Mouse (Mus musculus) heart, embryonic 12.5 days (tissue): ENCODE data around the gene Ucp3. TPM values are rescaled to one million over a fixed set of nuclear protein-coding genes. Genes with fewer than 3 reads are reported as not detected.
A peak's percentile ranks its signal among the peaks of the same experiment; 100 is the strongest.

Experiments used
- ATAC-seq: fragments of 200-750 bp; cut with Nextera tagmentation; 2 replicates; pipeline ENCODE4 v1.8.0; 2017; ENCODE audit warnings: moderate TSS enrichment, moderate library complexity; ENCODE audit not compliant: insufficient number of reproducible peaks, low FRiP score
- H3K27ac ChIP-seq: fragments of 300-500 bp; sonication (generic); 2 replicates; pipeline ENCODE4 v1.5.1; 2016; ENCODE audit warnings: mild to moderate bottlenecking, moderate library complexity; ENCODE audit not compliant: poor library complexity, severe bottlenecking
- H3K27me3 ChIP-seq: fragments of 300-500 bp; sonication (generic); replicated peaks from 2 replicates; pipeline ENCODE4 v1.6.1; 2016; ENCODE audit warnings: mild to moderate bottlenecking, moderate library complexity
- H3K36me3 ChIP-seq: fragments of 300-500 bp; sonication (generic); 2 replicates; pipeline ENCODE4 v1.6.1; 2016; ENCODE audit warnings: mild to moderate bottlenecking, moderate library complexity
- H3K4me1 ChIP-seq: fragments of 300-500 bp; sonication (generic); replicated peaks from 2 replicates; pipeline ENCODE4 v1.6.1; 2016; ENCODE audit warnings: mild to moderate bottlenecking
- H3K4me2 ChIP-seq: fragments of 300-500 bp; sonication (generic); 2 replicates; pipeline ENCODE4 v1.6.1; 2016; ENCODE audit warnings: mild to moderate bottlenecking, moderate library complexity
- H3K4me3 ChIP-seq: fragments of 300-500 bp; sonication (generic); 2 replicates; pipeline ENCODE4 v1.5.1; 2016; ENCODE audit warnings: mild to moderate bottlenecking
- H3K9ac ChIP-seq: fragments of 300-500 bp; sonication (generic); 2 replicates; pipeline ENCODE4 v1.6.1; 2016; ENCODE audit warnings: mild to moderate bottlenecking, moderate library complexity
- H3K9me3 ChIP-seq: fragments of 300-500 bp; sonication (generic); replicated peaks from 2 replicates; pipeline ENCODE4 v1.6.1; 2016; ENCODE audit warnings: mild to moderate bottlenecking, moderate library complexity
- WGBS: fragments of 180-500 bp; shearing (Covaris S2); methylation state at CpG from one replicate; pipeline ENCODE4 v1.1.7; 2016; 5-methylcytosine and 5-hydroxymethylcytosine counted together
- polyA plus RNA-seq: library from polyadenylated mRNA; unstranded; fragments of >200 nt; fragmentation: Nextera tagmentation; extraction: Ambion mirVana; gene quantifications from 2 replicates; pipeline ENCODE4 v1.2.1, GENCODE M21; 2016

The Ucp3 gene
- polyA plus RNA-seq: 0.10 and 0.20 TPM in 2 replicates

DNA sequence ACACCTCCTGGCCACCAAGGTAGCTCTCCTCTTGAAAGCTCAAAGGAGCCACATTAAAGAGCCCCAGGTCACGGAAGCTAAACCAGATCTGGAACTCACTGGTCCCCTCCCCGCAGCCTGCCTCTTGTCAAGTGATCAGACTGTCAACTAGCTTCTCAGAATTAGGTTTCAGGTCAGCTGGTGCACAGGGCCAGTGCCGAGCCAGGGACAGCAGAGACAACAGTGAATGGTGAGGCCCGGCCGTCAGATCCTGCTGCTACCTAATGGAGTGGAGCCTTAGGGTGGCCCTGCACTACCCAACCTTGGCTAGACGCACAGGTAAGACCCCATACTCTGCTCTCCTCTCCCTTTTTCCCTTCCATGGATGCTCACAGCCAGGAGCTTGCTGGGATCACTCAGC is at the start of gene Ucp3:
TSS of gene Ucp3 (plus strand) at position 214 of the 400 bp plus-strand sequence.
- peaks cover 41% of the 10 kb centered on the region for H3K4me1 ChIP-seq
- ATAC-seq: no peak
- no peak within 1 kb of the TSS for H3K27ac ChIP-seq
- H3K36me3 ChIP-seq: peaks cover 12% of the 10 kb centered on the region
- no peak within 1 kb of the TSS for H3K9ac ChIP-seq
- no peak within 1 kb of the TSS for H3K4me2 ChIP-seq
- H3K27me3 ChIP-seq: no peaks in the 10 kb centered on the region
- no peak within 1 kb of the TSS for H3K4me3 ChIP-seq
- no peaks in the 10 kb centered on the region for H3K9me3 ChIP-seq
- 57% methylated on average over 6 of the region's 6 CpGs for WGBS

GRCm38 (mm10) chr7:100425795-100426194 is 47.0 kb upstream of the Ucp3 start:
- Histone ChIP-seq H3K27me3 (no peaks in the 10 kb centered on the region), H3K36me3 (peaks cover 78% of the 10 kb centered on the region), H3K9ac (no peak overlapping the region), H3K4me3 (no peak overlapping the region), H3K9me3 (no peaks in the 10 kb centered on the region), H3K4me2 (no peak overlapping the region), H3K4me1 (peaks cover 10% of the 10 kb centered on the region; the same call in 1 of the 2 replicates), H3K27ac (no peak overlapping the region)
- 87% methylated on average over 3 of the region's 3 CpGs for WGBS
- no peak for ATAC-seq

DNA sequence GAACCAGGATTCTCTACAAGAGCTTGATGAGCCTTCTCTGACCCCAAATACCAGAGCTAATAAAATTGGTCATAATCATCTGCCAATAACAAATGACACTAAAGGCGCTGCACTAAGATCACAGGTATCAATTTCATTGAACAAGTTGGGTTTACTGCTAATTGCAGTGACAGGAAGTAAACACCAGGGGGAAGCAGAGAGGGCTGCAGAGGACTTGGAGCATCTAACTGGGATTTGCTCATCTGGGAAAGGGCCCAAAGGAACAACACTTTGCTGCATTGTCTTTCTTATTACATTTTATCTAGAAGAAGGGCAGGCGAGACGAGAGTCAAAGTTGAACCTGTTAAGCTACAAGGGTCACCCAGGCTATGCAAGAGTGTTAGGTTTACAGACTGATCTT is 43.7 kb upstream of the Ucp3 start:
- no peak overlapping the region for H3K27ac ChIP-seq
- ATAC-seq: no peak
- 45% methylated on average over 3 of the region's 3 CpGs for WGBS
- no peaks in the 10 kb centered on the region for H3K27me3 ChIP-seq
- no peaks in the 10 kb centered on the region for H3K9me3 ChIP-seq
- H3K36me3 ChIP-seq: peaks cover 80% of the 10 kb centered on the region
- H3K4me2 ChIP-seq: no peak overlapping the region
- H3K4me3 ChIP-seq: no peak overlapping the region
- no peak overlapping the region for H3K9ac ChIP-seq
- peaks cover 17% of the 10 kb centered on the region; the same call in 1 of the 2 replicates for H3K4me1 ChIP-seq

DNA sequence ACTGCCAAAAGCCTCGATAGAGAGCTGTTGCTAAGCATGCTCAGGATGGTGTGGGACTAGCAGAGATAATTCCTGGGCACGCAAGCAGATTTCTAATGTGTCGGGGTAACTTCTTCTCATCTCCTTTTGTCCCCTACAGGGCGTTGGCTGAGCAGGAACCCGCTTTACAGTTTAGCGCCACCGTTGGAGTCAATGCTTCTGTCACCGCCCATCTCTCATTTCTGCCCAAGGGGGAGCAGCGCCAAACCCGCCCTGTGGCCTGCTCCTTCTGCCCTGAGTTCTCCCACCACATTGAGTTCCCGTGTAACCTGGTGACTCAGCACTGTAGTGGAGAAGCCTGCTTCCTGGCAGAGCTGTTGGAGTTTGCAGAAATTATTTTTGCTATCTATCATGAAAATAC is 42.9 kb upstream of the Ucp3 start:
- H3K9me3 ChIP-seq: no peaks in the 10 kb centered on the region
- WGBS: 87% methylated on average over 11 of the region's 11 CpGs
- H3K4me1 ChIP-seq: peaks cover 17% of the 10 kb centered on the region; the same call in 1 of the 2 replicates
- no peaks in the 10 kb centered on the region for H3K27me3 ChIP-seq
- no peak overlapping the region for H3K27ac ChIP-seq
- no peak overlapping the region for H3K9ac ChIP-seq
- H3K36me3 ChIP-seq: peaks cover 72% of the 10 kb centered on the region
- no peak overlapping the region for H3K4me2 ChIP-seq
- ATAC-seq: no peak
- no peak overlapping the region for H3K4me3 ChIP-seq

GRCm38 (mm10) chr7:100431103-100431502 is 41.7 kb upstream of the Ucp3 start:
- peak; percentile 81 for ATAC-seq
- Histone ChIP-seq H3K4me1 (peaks cover 21% of the 10 kb centered on the region), H3K4me2 (no peak overlapping the region), H3K27me3 (no peaks in the 10 kb centered on the region), H3K9me3 (no peaks in the 10 kb centered on the region), H3K9ac (no peak overlapping the region), H3K36me3 (peaks cover 72% of the 10 kb centered on the region), H3K27ac (peak overlapping the region; percentile 64), H3K4me3 (no peak overlapping the region)
- 58% methylated on average over 5 of the region's 5 CpGs for WGBS

GRCm38 (mm10) chr7:100433295-100433694 is 39.5 kb upstream of the Ucp3 start:
- H3K36me3 ChIP-seq: peaks cover 73% of the 10 kb centered on the region
- peaks cover 21% of the 10 kb centered on the region for H3K4me1 ChIP-seq
- H3K4me3 ChIP-seq: no peak overlapping the region
- no peaks in the 10 kb centered on the region for H3K27me3 ChIP-seq
- H3K4me2 ChIP-seq: no peak overlapping the region
- no peaks in the 10 kb centered on the region for H3K9me3 ChIP-seq
- 90% methylated on average over 6 of the region's 6 CpGs for WGBS
- H3K9ac ChIP-seq: no peak overlapping the region
- no peak overlapping the region for H3K27ac ChIP-seq
- ATAC-seq: no peak

DNA sequence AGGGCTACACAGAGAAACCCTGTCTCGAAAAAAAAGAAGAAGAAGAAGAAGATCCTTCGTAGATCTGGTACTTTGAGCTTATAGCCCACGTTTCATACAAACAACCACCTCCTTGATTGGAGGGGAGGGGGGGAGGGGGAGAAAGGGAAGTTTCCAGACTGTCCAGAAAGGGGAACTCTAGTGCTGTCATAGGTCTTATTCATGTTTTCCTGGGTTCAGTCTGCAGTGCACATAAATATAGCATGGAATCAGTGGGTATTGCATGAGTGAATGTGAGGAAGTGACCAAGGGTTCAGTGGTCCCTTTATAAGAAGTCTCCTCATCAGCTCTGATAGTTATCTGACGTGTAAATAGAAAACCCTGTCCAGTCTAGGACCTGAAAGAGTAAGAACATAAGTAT is 29.1 kb upstream of the Ucp3 start:
- no peak overlapping the region for H3K9ac ChIP-seq
- ATAC-seq: no peak
- no peak overlapping the region for H3K4me3 ChIP-seq
- peaks cover 67% of the 10 kb centered on the region for H3K36me3 ChIP-seq
- H3K9me3 ChIP-seq: no peaks in the 10 kb centered on the region
- H3K27me3 ChIP-seq: no peaks in the 10 kb centered on the region
- 91% methylated on average over 4 of the region's 4 CpGs for WGBS
- H3K27ac ChIP-seq: no peak overlapping the region
- no peaks in the 10 kb centered on the region for H3K4me1 ChIP-seq
- no peak overlapping the region for H3K4me2 ChIP-seq

DNA sequence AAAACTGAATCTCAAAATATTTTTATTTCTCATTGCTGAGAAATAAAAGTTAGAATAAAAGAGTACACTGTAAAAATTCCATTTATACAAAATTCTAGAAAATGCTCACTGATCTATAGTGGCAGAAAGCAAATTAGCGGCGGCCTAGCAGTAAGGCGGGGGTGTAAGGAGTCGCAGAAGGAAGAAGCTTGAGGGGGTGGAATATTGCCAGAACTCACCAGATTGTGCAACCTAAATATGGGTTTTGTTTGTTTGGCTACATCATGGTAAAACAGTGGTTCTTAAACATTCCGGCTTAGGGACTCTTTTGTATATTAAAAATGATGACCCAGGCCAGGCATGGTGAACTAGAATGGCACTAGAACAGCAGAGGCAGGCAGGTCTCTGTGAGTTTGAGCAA is 26.5 kb upstream of the Ucp3 start:
- WGBS: 97% methylated on average over 5 of the region's 5 CpGs
- Histone ChIP-seq H3K36me3 (peaks cover 72% of the 10 kb centered on the region), H3K4me3 (no peak overlapping the region), H3K9ac (no peak overlapping the region), H3K27me3 (no peaks in the 10 kb centered on the region), H3K27ac (no peak overlapping the region), H3K9me3 (no peaks in the 10 kb centered on the region), H3K4me1 (no peaks in the 10 kb centered on the region), H3K4me2 (no peak overlapping the region)
- no peak for ATAC-seq

DNA sequence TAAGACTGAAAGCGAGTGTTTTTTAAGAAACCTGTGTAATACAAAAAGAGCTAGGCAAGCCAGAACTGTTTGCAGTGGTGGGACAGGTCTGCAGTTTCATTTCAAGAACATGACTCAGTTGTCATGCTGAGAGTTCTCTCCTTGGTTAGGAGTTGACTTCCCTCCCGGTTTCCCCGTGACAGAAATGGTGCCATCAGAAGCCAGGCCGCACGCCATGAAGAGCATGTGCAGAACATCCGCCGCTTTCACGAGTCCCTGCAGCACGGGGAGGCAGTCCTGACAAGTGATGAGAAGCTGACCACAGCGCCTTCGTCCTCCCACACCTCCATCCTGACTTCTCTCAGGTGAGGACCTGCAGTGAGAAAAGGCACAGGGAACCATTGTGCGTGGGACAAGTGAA is 24.3 kb upstream of the Ucp3 start:
- Histone ChIP-seq H3K9ac (no peak overlapping the region), H3K4me3 (no peak overlapping the region), H3K9me3 (no peaks in the 10 kb centered on the region), H3K27me3 (no peaks in the 10 kb centered on the region), H3K36me3 (peaks cover 75% of the 10 kb centered on the region), H3K27ac (no peak overlapping the region), H3K4me1 (no peaks in the 10 kb centered on the region), H3K4me2 (no peak overlapping the region)
- ATAC-seq: no peak
- 92% methylated on average over 12 of the region's 12 CpGs for WGBS

DNA sequence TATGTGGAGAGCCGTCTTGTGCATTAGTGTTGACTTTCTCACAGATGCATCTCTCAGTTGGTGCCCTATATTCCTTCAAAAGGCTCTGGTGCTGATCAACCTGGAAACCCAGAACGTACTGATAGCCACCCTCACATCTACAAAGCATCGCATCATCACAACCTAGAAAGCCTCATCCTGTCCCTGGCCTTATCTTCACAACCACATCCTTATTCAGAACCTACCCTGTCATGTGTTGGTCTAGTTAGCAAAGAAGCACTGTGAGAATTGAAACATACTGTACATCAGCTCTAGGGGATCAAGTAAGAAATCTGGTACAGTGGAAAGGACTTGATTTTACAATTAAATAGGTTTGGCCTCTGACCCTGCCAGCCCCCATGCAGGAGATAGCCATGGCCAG is 23.8 kb upstream of the Ucp3 start:
- Histone ChIP-seq H3K36me3 (peaks cover 75% of the 10 kb centered on the region), H3K4me1 (no peaks in the 10 kb centered on the region), H3K27ac (no peak overlapping the region), H3K27me3 (no peaks in the 10 kb centered on the region), H3K9me3 (no peaks in the 10 kb centered on the region), H3K9ac (no peak overlapping the region), H3K4me3 (no peak overlapping the region), H3K4me2 (no peak overlapping the region)
- no peak for ATAC-seq
- 86% methylated on average over 3 of the region's 3 CpGs for WGBS

DNA sequence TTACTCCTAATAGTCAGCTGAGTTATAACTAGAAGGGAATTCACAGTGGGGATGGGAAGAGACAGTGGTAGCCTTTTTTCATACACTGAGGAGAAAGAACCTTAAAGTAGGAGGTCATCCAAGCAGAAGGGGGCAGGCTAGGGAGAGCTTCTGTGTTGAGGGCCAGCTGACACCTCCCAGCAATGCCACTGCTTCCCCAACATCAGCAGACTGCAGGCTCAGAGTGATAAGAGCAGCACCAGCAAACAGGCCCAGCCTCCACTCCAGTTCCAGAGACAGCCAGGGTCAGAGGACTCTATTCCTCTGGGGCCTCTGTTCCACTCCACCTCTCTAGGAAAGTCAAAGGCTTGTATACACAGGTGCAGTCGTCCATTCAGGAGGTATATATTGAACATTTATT is 14.6 kb upstream of the Ucp3 start:
- Histone ChIP-seq H3K9ac (0 out of 2 replicates have a peak overlapping the region, but pooled peaks have one; percentile 42), H3K4me1 (peaks cover 13% of the 10 kb centered on the region), H3K27ac (0 out of 2 replicates have a peak overlapping the region, but pooled peaks have one; percentile 39), H3K9me3 (no peaks in the 10 kb centered on the region), H3K27me3 (no peaks in the 10 kb centered on the region), H3K36me3 (peaks cover 70% of the 10 kb centered on the region), H3K4me3 (no peak overlapping the region), H3K4me2 (no peak overlapping the region)
- WGBS: 51% methylated on average over 1 of the region's 1 CpGs
- peak; percentile 89 for ATAC-seq

DNA sequence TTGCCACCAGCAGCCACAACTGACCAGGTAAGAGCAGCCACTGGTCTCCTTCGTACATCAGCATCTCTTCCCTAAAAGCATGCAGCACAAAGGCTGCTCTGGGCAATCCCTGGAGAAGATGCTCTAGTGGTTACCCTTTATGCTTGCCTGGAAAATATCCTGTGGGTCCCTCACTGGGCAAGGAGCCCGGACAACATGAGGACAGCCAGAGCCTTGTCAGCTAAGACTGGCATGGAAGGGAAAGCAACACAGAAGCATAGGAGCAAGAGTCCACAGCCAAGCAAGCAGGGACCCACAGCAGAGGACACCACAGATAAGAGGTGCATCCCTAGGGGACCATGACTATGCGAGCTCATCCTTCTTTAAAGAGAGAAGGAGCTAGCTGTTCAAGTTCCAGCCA is 12.9 kb upstream of the Ucp3 start:
- no peak overlapping the region for H3K27ac ChIP-seq
- H3K4me3 ChIP-seq: no peak overlapping the region
- peaks cover 53% of the 10 kb centered on the region for H3K36me3 ChIP-seq
- no peaks in the 10 kb centered on the region for H3K9me3 ChIP-seq
- H3K27me3 ChIP-seq: no peaks in the 10 kb centered on the region
- no peak overlapping the region for H3K9ac ChIP-seq
- H3K4me1 ChIP-seq: peaks cover 21% of the 10 kb centered on the region
- H3K4me2 ChIP-seq: no peak overlapping the region
- no peak for ATAC-seq
- WGBS: 90% methylated on average over 3 of the region's 3 CpGs
